Mouse (Mus musculus): ENCODE measurements around the gene Ust. TPM values are rescaled to one million over a fixed set of nuclear protein-coding genes. Genes with fewer than 3 reads are reported as not detected.

The Ust gene
- polyA plus RNA-seq, 1 experiment from 2014 or later: 2.0 TPM

DNA sequence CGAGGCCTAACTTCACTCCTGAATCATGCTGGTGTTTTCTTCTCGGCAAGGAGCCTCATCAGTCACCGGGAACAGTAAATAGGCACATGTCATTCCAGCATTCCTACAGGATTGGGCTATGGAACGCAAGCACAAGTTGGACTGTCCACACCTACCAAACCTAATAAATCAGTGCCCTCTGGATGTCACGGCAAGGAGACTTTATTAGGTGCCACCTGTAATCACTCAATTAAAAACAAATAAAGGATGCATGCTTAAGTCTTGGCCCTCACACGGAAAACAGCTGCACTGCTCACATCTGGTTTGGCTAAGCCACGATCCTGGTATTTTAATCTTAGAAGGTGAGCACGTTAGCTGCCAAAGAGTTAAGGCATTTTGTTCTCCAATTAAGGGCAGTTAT lies 294.6 kb downstream of the Ust start:
- Histone ChIP-seq H3K36me3 (ENCODE audit: control insufficient read depth, insufficient read depth) (no peaks in the 10 kb centered on the region), H3K27ac (ENCODE audit: low read depth, low read length) (no peak overlapping the region), H3K4me1 (replicated peaks; ENCODE audit: control insufficient read depth, insufficient read depth, low read length) (no peaks in the 10 kb centered on the region), H3K4me3 (ENCODE audit: low read depth, low read length) (no peak overlapping the region), H3K9me3 (ENCODE audit: control insufficient read depth) (no peaks in the 10 kb centered on the region), H3K4me2 (replicated peaks; ENCODE audit: low read depth) (no peak overlapping the region), H3K27me3 (replicated peaks; ENCODE audit: control insufficient read depth, insufficient read depth, low read length) (no peaks in the 10 kb centered on the region), H3K9ac (ENCODE audit: low read depth, low read length) (no peak overlapping the region)
- WGBS: 72% methylated on average over 8 of the region's 8 CpGs
- no peak for ATAC-seq
- TF ChIP-seq CTCF (IDR thresholded peaks at IDR 0.05; ENCODE audit: low read depth): no peak

DNA sequence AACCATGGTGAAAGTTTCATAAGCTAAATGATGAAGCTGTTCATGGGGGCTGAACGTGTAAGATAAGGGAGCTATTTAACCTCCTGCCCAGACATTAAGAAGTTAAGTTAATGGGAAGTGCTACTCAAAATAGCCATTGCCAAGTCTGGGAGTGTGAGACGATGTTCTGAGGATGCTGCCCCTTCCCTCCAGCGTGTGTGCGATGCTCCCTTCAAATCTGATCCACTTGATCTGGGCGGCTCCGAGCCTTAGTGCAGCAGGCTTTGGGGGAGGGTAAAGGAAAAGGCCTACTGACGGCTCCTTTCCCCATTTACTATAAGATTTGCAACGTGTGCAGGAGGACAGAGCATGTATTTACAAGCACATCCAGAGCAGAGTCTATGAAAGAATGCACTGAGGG lies 301.7 kb downstream of the Ust start:
- Histone ChIP-seq H3K4me2 (replicated peaks; ENCODE audit: low read depth) (no peak overlapping the region), H3K9ac (ENCODE audit: low read depth, low read length) (no peak overlapping the region), H3K27ac (ENCODE audit: low read depth, low read length) (no peak overlapping the region), H3K4me3 (ENCODE audit: low read depth, low read length) (no peak overlapping the region), H3K36me3 (ENCODE audit: control insufficient read depth, insufficient read depth) (no peaks in the 10 kb centered on the region), H3K4me1 (replicated peaks; ENCODE audit: control insufficient read depth, insufficient read depth, low read length) (no peaks in the 10 kb centered on the region), H3K9me3 (ENCODE audit: control insufficient read depth) (no peaks in the 10 kb centered on the region), H3K27me3 (replicated peaks; ENCODE audit: control insufficient read depth, insufficient read depth, low read length) (no peaks in the 10 kb centered on the region)
- TF ChIP-seq CTCF (IDR thresholded peaks at IDR 0.05; ENCODE audit: low read depth): no peak
- ATAC-seq: no peak
- WGBS: 35% methylated on average over 8 of the region's 8 CpGs

DNA sequence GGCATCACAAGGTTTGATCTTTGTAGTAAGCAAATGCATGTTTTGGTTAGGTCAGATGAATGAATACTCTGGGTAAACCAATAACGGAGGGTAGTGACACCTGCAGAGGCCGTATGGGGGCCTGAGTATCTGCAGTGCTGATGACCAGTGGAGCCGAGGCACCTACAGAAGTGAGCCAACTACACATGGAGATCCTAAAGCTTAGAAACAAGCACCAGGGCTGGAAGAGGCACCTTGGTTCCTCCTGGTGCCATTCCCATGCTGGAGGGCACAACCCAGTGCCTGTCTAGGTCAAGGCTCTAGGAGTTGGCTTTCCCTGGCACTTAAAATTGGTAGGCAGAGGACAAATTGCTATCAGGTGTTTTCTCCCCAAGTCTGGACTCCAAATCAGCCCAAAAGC lies 303.4 kb downstream of the Ust start:
- H3K9ac ChIP-seq (ENCODE audit: low read depth, low read length): no peak overlapping the region
- no peak for ATAC-seq
- no peak overlapping the region for H3K27ac ChIP-seq (ENCODE audit: low read depth, low read length)
- no peak overlapping the region for H3K4me2 ChIP-seq (replicated peaks; ENCODE audit: low read depth)
- TF ChIP-seq CTCF (IDR thresholded peaks at IDR 0.05; ENCODE audit: low read depth): no peak
- H3K4me3 ChIP-seq (ENCODE audit: low read depth, low read length): no peak overlapping the region
- H3K4me1 ChIP-seq (replicated peaks; ENCODE audit: control insufficient read depth, insufficient read depth, low read length): no peaks in the 10 kb centered on the region
- H3K36me3 ChIP-seq (ENCODE audit: control insufficient read depth, insufficient read depth): no peaks in the 10 kb centered on the region
- no peaks in the 10 kb centered on the region for H3K27me3 ChIP-seq (replicated peaks; ENCODE audit: control insufficient read depth, insufficient read depth, low read length)
- H3K9me3 ChIP-seq (ENCODE audit: control insufficient read depth): no peaks in the 10 kb centered on the region
- 99% methylated on average over 3 of the region's 3 CpGs for whole genome bisulfite sequencing

DNA sequence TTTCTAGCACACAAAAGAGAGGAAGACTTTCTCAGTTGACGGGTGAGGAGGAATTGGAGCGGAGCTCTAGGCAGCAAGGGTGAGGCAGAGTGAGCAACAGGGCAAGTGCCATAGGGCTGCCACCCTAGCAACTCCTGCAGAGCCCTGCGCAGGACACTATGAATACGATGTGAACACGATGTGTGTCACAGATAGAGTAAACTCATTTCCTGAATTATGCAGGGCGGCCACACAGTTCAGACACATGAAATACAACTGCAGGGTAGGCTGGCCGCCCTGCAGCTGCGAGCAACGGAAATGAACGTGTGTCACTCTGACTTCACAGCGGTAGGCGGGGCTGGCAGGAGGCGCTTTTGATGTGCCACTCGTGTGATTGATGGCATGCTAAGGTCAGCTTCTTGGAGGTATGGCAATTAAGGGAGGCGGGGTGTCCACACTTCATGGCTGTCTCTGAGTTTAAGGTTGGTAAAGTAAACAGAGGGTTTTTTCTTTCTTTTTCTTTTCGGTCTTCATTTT lies 304.7 kb downstream of the Ust start:
- TF ChIP-seq CTCF (IDR thresholded peaks at IDR 0.05; ENCODE audit: low read depth): no peak
- Histone ChIP-seq H3K27ac (ENCODE audit: low read depth, low read length) (no peak overlapping the region), H3K4me3 (ENCODE audit: low read depth, low read length) (no peak overlapping the region), H3K4me2 (replicated peaks; ENCODE audit: low read depth) (peak overlapping the region; percentile 31), H3K36me3 (ENCODE audit: control insufficient read depth, insufficient read depth) (no peaks in the 10 kb centered on the region), H3K27me3 (replicated peaks; ENCODE audit: control insufficient read depth, insufficient read depth, low read length) (no peaks in the 10 kb centered on the region), H3K9ac (ENCODE audit: low read depth, low read length) (no peak overlapping the region), H3K4me1 (replicated peaks; ENCODE audit: control insufficient read depth, insufficient read depth, low read length) (no peaks in the 10 kb centered on the region), H3K9me3 (ENCODE audit: control insufficient read depth) (no peaks in the 10 kb centered on the region)
- peak; percentile 77 for ATAC-seq
- WGBS: 17% methylated on average over 16 of the region's 16 CpGs

DNA sequence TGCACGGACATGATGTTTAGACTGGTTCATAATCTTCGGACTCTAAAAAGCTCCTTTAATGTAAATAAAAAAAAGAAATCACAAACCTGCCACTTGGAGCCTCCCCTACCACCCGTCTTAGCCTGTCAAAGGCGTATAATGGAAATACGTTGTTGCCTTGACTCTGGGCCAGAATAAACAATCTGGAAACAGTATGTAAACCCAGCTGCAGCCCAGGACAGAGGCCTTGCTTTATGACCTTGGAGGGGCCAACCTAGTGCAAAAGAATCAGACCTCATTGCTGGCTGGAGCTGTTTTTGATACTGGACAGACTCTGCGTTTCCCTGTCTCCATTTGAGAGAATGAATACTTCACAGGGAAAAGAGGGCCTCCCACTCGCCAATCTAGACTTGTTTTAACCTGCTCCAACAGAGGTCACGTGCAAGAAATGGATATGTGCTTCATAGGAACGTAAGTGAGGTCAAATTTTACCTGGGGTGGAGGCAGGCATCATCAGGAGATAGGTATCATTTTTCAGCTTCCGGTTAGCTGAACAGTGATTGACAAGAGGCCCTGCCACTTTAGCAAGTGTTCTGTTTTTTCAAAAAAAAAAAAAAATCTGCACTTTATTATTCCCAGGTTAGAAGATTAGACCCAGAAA lies 305.2 kb downstream of the Ust start:
- H3K9me3 ChIP-seq (ENCODE audit: control insufficient read depth): no peaks in the 10 kb centered on the region
- no peak overlapping the region for H3K27ac ChIP-seq (ENCODE audit: low read depth, low read length)
- WGBS: 31% methylated on average over 10 of the region's 10 CpGs
- no peak overlapping the region for H3K9ac ChIP-seq (ENCODE audit: low read depth, low read length)
- H3K4me3 ChIP-seq (ENCODE audit: low read depth, low read length): no peak overlapping the region
- no peaks in the 10 kb centered on the region for H3K27me3 ChIP-seq (replicated peaks; ENCODE audit: control insufficient read depth, insufficient read depth, low read length)
- H3K4me1 ChIP-seq (replicated peaks; ENCODE audit: control insufficient read depth, insufficient read depth, low read length): no peaks in the 10 kb centered on the region
- ATAC-seq: 0 out of 2 replicates have a peak, but pooled peaks have one; percentile 14
- peak overlapping the region; percentile 31 for H3K4me2 ChIP-seq (replicated peaks; ENCODE audit: low read depth)
- no peak for TF ChIP-seq CTCF (IDR thresholded peaks at IDR 0.05; ENCODE audit: low read depth)
- H3K36me3 ChIP-seq (ENCODE audit: control insufficient read depth, insufficient read depth): no peaks in the 10 kb centered on the region

DNA sequence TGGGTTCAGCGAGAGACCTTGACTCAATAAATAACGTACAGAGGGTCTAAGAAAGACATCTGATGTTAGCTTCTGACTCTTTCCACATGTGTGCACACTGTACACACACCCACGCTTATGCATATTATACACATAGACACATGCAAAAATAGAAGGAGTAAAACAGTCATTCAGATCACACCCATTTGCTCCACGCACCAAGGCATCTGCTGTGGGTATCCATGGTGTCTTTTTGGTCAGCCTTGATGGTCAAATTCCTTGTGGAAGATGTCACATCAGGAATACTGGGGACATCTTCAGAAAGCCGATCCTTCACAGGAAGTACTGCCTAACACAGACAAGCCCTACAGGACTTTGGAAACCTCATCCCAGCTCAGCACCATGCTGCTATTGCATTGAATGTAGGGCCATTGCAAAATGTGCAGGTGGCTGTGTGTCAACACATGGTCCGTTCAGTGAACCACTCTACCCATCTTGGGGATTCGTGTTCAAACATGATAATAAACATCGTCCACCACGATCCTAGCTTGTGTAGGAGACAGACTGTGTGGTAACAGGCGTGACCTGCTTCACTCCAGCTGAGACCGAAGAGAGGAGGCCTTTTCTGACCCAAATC lies 305.9 kb downstream of the Ust start:
- Histone ChIP-seq H3K9ac (ENCODE audit: low read depth, low read length) (no peak overlapping the region), H3K27ac (ENCODE audit: low read depth, low read length) (no peak overlapping the region), H3K4me3 (ENCODE audit: low read depth, low read length) (no peak overlapping the region), H3K36me3 (ENCODE audit: control insufficient read depth, insufficient read depth) (no peaks in the 10 kb centered on the region), H3K4me2 (replicated peaks; ENCODE audit: low read depth) (no peak overlapping the region), H3K4me1 (replicated peaks; ENCODE audit: control insufficient read depth, insufficient read depth, low read length) (no peaks in the 10 kb centered on the region), H3K27me3 (replicated peaks; ENCODE audit: control insufficient read depth, insufficient read depth, low read length) (no peaks in the 10 kb centered on the region), H3K9me3 (ENCODE audit: control insufficient read depth) (no peaks in the 10 kb centered on the region)
- no peak for TF ChIP-seq CTCF (IDR thresholded peaks at IDR 0.05; ENCODE audit: low read depth)
- ATAC-seq: no peak
- WGBS: 76% methylated on average over 11 of the region's 11 CpGs

Data from intestine, postnatal 0 days (tissue).